Mouse (Mus musculus) lung, embryonic 16.5 days (tissue): ENCODE data around the gene Nme4. TPM values are rescaled to one million over a fixed set of nuclear protein-coding genes. Genes with fewer than 3 reads are reported as not detected.
"Not testable (repeated sequence)": the region's sequence is repeated elsewhere in the genome, so short reads cannot be mapped to it uniquely, and the experiment has no call there.

Source experiments
- ATAC-seq: fragments of 200-750 bp; cut with Nextera tagmentation; 2 replicates; pipeline ENCODE4 v1.8.0; 2017; ENCODE audit warnings: low read depth, mild to moderate bottlenecking, moderate library complexity
- H3K27ac ChIP-seq: fragments of 300-500 bp; sonication (generic); 2 replicates; pipeline ENCODE4 v1.5.1; 2014; ENCODE audit warnings: mild to moderate bottlenecking, control low read depth, low read length
- H3K27me3 ChIP-seq: fragments of 300-500 bp; sonication (generic); 2 replicates; pipeline ENCODE4 v1.6.1; 2014; ENCODE audit warnings: low read depth, low read length, mixed read lengths; ENCODE audit not compliant: control insufficient read depth, insufficient read depth
- H3K36me3 ChIP-seq: fragments of 300-500 bp; sonication (generic); 2 replicates; pipeline ENCODE4 v1.6.1; 2014; ENCODE audit warnings: low read length; ENCODE audit not compliant: control insufficient read depth, insufficient read depth
- H3K4me1 ChIP-seq: fragments of 300-500 bp; sonication (generic); replicated peaks from 2 replicates; pipeline ENCODE4 v1.6.1; 2014; ENCODE audit warnings: low read length, mixed read lengths; ENCODE audit not compliant: control insufficient read depth, insufficient read depth
- H3K4me2 ChIP-seq: fragments of 300-500 bp; sonication (generic); 2 replicates; pipeline ENCODE4 v1.6.1; 2014; ENCODE audit warnings: low read depth, low read length, control low read depth
- H3K4me3 ChIP-seq: fragments of 300-500 bp; sonication (generic); 2 replicates; pipeline ENCODE4 v1.5.1; 2014; ENCODE audit warnings: mild to moderate bottlenecking, low read length, control low read depth
- H3K9ac ChIP-seq: fragments of 300-500 bp; sonication (generic); 2 replicates; pipeline ENCODE4 v1.6.1; 2014; ENCODE audit warnings: low read length, control low read depth
- H3K9me3 ChIP-seq: fragments of 300-500 bp; sonication (generic); 2 replicates; pipeline ENCODE4 v1.6.1; 2016; ENCODE audit warnings: low read length; ENCODE audit not compliant: control insufficient read depth
- WGBS: fragments of 180-500 bp; shearing (Covaris S2); extraction: QIAGEN DNeasy Blood & Tissue Kit; methylation state at CpG from one replicate; pipeline ENCODE4 v1.1.7; 2014; 5-methylcytosine and 5-hydroxymethylcytosine counted together
- polyA plus RNA-seq: library from polyadenylated mRNA; unstranded; fragments of >200 nt; fragmentation: Nextera tagmentation; extraction: Ambion mirVana; gene quantifications from 2 replicates; pipeline ENCODE4 v1.2.1, GENCODE M21; 2015

Nme4 gene
- polyA plus RNA-seq, 1 experiment from 2014 or later, result 68.3 TPM

- Histone ChIP-seq H3K4me3 (no peak overlapping the region), H3K36me3 (no peaks in the 10 kb centered on the region), H3K4me1 (no peaks in the 10 kb centered on the region), H3K9me3 (no peaks in the 10 kb centered on the region), H3K27ac (no peak overlapping the region), H3K9ac (no peak overlapping the region), H3K4me2 (no peak overlapping the region), H3K27me3 (no peaks in the 10 kb centered on the region)
- WGBS, result 37% methylated on average over 4 of the region's 4 CpGs
- 0 out of 2 replicates have a peak, but pooled peaks have one; percentile 28 for ATAC-seq
These were observed 6.1 kb upstream of the Nme4 start for GRCm38 (mm10) chr17:26101478-26101877.

GRCm38 (mm10) chr17:26100166-26100565 is 4.8 kb upstream of the Nme4 start:
- Histone ChIP-seq H3K9ac (no peak overlapping the region), H3K27me3 (no peaks in the 10 kb centered on the region), H3K4me3 (no peak overlapping the region), H3K4me2 (no peak overlapping the region), H3K9me3 (no peaks in the 10 kb centered on the region), H3K4me1 (no peaks in the 10 kb centered on the region; the same call in 1 of the 2 replicates), H3K36me3 (no peaks in the 10 kb centered on the region), H3K27ac (no peak overlapping the region)
- 41% methylated on average over 2 of the region's 2 CpGs for WGBS
- no peak for ATAC-seq

GRCm38 (mm10) chr17:26099316-26099715 is 3.9 kb upstream of the Nme4 start:
- H3K4me1 ChIP-seq, H3K36me3 ChIP-seq, H3K27me3 ChIP-seq, H3K9ac ChIP-seq, ATAC-seq, H3K4me2 ChIP-seq, H3K4me3 ChIP-seq, H3K27ac ChIP-seq, H3K9me3 ChIP-seq: not testable (repeated sequence)
- WGBS, result 61% methylated on average over 3 of the region's 3 CpGs

GRCm38 (mm10) chr17:26098461-26098860 is 3.1 kb upstream of the Nme4 start:
- no peaks in the 10 kb centered on the region for H3K9me3 ChIP-seq
- H3K4me3 ChIP-seq, result no peak overlapping the region
- H3K27ac ChIP-seq, result no peak overlapping the region
- no peaks in the 10 kb centered on the region for H3K36me3 ChIP-seq
- no peaks in the 10 kb centered on the region for H3K27me3 ChIP-seq
- H3K4me2 ChIP-seq, result no peak overlapping the region
- no peak for ATAC-seq
- no peak overlapping the region for H3K9ac ChIP-seq
- H3K4me1 ChIP-seq, result peaks cover 8% of the 10 kb centered on the region; the same call in 1 of the 2 replicates
- WGBS, result 86% methylated on average over 7 of the region's 7 CpGs

- H3K36me3 ChIP-seq, result no peaks in the 10 kb centered on the region
- peak overlapping the region; percentile 92 for H3K9ac ChIP-seq
- peak overlapping the region; percentile 79 for H3K4me3 ChIP-seq
- ATAC-seq, result no peak
- no peaks in the 10 kb centered on the region for H3K9me3 ChIP-seq
- H3K4me1 ChIP-seq, result peaks cover 8% of the 10 kb centered on the region; the same call in 1 of the 2 replicates
- no peaks in the 10 kb centered on the region for H3K27me3 ChIP-seq
- H3K27ac ChIP-seq, result peak overlapping the region; percentile 63; the same call in 1 of the 2 replicates
- H3K4me2 ChIP-seq, result peak overlapping the region; percentile 87
- 18% methylated on average over 9 of the region's 9 CpGs for WGBS
These were observed 781 bp downstream of the Nme4 start for GRCm38 (mm10) chr17:26094531-26095110.

GRCm38 (mm10) chr17:26089905-26090632 is 5.3 kb downstream of the Nme4 start, which contains the start of gene Decr2:
TSS of gene Decr2 (minus strand) at chr17:26090337.
- peak within 1 kb of the TSS; percentile 74 for H3K4me2 ChIP-seq
- peak within 1 kb of the TSS; percentile 94 for H3K27ac ChIP-seq
- H3K4me1 ChIP-seq, result peaks cover 8% of the 10 kb centered on the region; the same call in 1 of the 2 replicates
- under 1% methylated on average over 32 of the region's 32 CpGs for WGBS
- H3K4me3 ChIP-seq, result peak within 1 kb of the TSS; percentile 67
- peak; percentile 97 for ATAC-seq
- no peaks in the 10 kb centered on the region for H3K9me3 ChIP-seq
- H3K27me3 ChIP-seq, result no peaks in the 10 kb centered on the region
- H3K36me3 ChIP-seq, result no peaks in the 10 kb centered on the region
- H3K9ac ChIP-seq, result peak within 1 kb of the TSS; percentile 78

- 82% methylated on average over 9 of the region's 9 CpGs for WGBS
- Histone ChIP-seq H3K9ac (no peak overlapping the region), H3K27ac (no peak overlapping the region), H3K36me3 (peaks cover 3% of the 10 kb centered on the region; the same call in 1 of the 2 replicates), H3K9me3 (no peaks in the 10 kb centered on the region), H3K4me1 (no peaks in the 10 kb centered on the region), H3K4me2 (no peak overlapping the region), H3K27me3 (no peaks in the 10 kb centered on the region), H3K4me3 (no peak overlapping the region)
- no peak for ATAC-seq
These were observed 8.3 kb downstream of the Nme4 start for GRCm38 (mm10) chr17:26087059-26087564.

- H3K36me3 ChIP-seq, result peaks cover 6% of the 10 kb centered on the region
- ATAC-seq, result no peak
- H3K4me2 ChIP-seq, result no peak overlapping the region
- H3K4me3 ChIP-seq, result no peak overlapping the region
- no peak overlapping the region for H3K27ac ChIP-seq
- 28% methylated on average over 2 of the region's 2 CpGs for WGBS
- H3K4me1 ChIP-seq, result no peaks in the 10 kb centered on the region
- no peaks in the 10 kb centered on the region for H3K27me3 ChIP-seq
- no peaks in the 10 kb centered on the region for H3K9me3 ChIP-seq
- H3K9ac ChIP-seq, result no peak overlapping the region
These were observed 14.5 kb downstream of the Nme4 start for GRCm38 (mm10) chr17:26080867-26081266.

- H3K4me3 ChIP-seq, result no peak overlapping the region
- no peaks in the 10 kb centered on the region for H3K27me3 ChIP-seq
- no peak overlapping the region for H3K4me2 ChIP-seq
- no peak overlapping the region for H3K27ac ChIP-seq
- H3K36me3 ChIP-seq, result peaks cover 6% of the 10 kb centered on the region
- 67% methylated on average over 2 of the region's 2 CpGs for WGBS
- no peak overlapping the region for H3K9ac ChIP-seq
- ATAC-seq, result no peak
- no peaks in the 10 kb centered on the region for H3K4me1 ChIP-seq
- no peaks in the 10 kb centered on the region for H3K9me3 ChIP-seq
These were observed 16.6 kb downstream of the Nme4 start for GRCm38 (mm10) chr17:26078851-26079250.
